Mouse (Mus musculus) macrophage (primary cell): ENCODE data around the gene Thbs2. TPM values are rescaled to one million over a fixed set of nuclear protein-coding genes. Genes with fewer than 3 reads are reported as not detected.
"Not testable (repeated sequence)": the region's sequence is repeated elsewhere in the genome, so short reads cannot be mapped to it uniquely, and the experiment has no call there.

Source experiments
- H3K27ac ChIP-seq: fragments of 350-480 bp; formaldehyde crosslinking; 2 replicates; pipeline ENCODE4 v1.9.0; 2021
- H3K36me3 ChIP-seq: fragments of 350-480 bp; formaldehyde crosslinking; 2 replicates; pipeline ENCODE4 v1.9.0; 2021; ENCODE audit errors: inconsistent target
- H3K4me3 ChIP-seq: fragments of 350-480 bp; formaldehyde crosslinking; 2 replicates; pipeline ENCODE4 v1.9.0; 2021; ENCODE audit errors: inconsistent target
- H3K79me2 ChIP-seq: fragments of 350-480 bp; formaldehyde crosslinking; 2 replicates; pipeline ENCODE4 v1.9.0; 2021; ENCODE audit errors: inconsistent target
- WGBS: methylation state at CpG from one replicate; pipeline ENCODE4 v1.1.7; 2026; ENCODE audit warnings: inconsistent platforms; ENCODE audit not compliant: missing documents; 5-methylcytosine and 5-hydroxymethylcytosine counted together
- polyA plus RNA-seq: library from polyadenylated mRNA; stranded (reverse); fragments of 250-400 nt; gene quantifications from 3 replicates; pipeline ENCODE4 v1.2.4, GENCODE M21; 2018; ENCODE audit warnings: inconsistent platforms

The Thbs2 gene
- polyA plus RNA-seq, 1 experiment from 2014 or later: not detected

DNA sequence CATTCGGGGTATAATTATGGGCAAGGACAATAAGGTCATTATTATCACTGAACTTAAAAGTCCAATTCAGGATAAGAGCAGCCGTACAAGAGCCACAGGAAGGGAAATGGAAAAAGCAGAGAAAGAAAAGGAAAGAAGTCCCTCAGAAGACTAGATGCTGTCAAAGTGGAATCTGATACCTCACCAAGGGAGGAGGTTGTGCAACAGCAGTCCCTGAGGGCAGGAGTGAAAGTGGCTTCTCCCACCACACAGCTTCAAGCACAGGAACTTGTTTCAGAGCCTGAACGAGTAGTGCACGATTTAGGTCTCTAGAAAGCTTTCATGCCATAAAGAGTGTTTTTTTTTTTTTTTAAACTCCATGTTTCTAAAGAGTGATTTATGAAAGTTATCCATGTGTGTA is 65.1 kb downstream of the Thbs2 start:
- no peak overlapping the region for H3K27ac ChIP-seq
- no peak overlapping the region for H3K4me3 ChIP-seq
- no peaks in the 10 kb centered on the region for H3K79me2 ChIP-seq
- 73% methylated on average over 4 of the region's 4 CpGs for WGBS
- H3K36me3 ChIP-seq: no peaks in the 10 kb centered on the region

DNA sequence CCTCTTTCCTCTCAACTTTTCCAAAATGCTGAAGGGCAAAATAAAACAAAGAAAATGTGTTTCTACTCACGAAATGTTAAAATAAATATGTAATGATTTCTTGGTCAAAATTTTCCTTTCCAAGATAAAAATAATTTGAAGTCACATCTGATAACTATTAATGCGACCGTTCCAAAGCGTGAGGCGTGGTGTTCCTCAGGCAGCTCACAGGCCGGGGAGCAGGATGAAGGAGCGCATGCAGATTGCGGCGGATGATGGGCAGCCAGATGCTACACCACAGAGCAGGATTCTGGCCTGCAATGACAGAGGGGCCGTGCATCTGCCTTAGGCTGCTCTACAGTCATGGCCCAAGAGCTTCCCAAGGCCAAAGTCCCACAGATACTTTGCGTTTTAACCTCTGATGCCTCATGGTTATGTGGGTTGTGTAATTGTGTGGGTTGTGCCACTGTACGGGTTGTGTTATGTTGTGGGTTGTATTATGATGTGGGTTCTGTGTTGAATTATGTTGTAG is 66.2 kb downstream of the Thbs2 start:
- Histone ChIP-seq H3K27ac (no peak overlapping the region), H3K36me3 (no peaks in the 10 kb centered on the region), H3K4me3 (no peak overlapping the region), H3K79me2 (no peaks in the 10 kb centered on the region)
- 96% methylated on average over 12 of the region's 12 CpGs for WGBS

DNA sequence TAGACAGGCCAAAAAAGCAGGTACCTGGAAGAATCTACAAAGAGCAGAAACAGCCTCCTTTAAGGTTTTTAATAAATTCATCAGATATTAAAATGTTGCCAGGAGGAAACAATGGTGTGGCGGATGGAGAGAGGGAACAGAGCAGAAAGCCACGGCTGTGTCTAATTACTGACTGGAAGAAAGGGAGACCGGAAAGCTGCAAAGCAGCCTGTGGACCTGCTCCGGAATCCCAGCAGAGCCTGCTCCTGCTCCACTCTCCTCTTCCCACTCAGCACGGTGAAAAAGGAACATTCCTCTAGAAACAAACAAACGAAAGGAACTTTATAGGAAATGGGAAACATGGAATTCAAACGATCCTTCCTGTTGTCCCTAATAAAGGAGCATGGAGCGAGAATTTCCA is 69.6 kb downstream of the Thbs2 start:
- Histone ChIP-seq H3K79me2 (no peaks in the 10 kb centered on the region), H3K4me3 (no peak overlapping the region), H3K36me3 (no peaks in the 10 kb centered on the region), H3K27ac (no peak overlapping the region)
- 60% methylated on average over 8 of the region's 8 CpGs for WGBS

DNA sequence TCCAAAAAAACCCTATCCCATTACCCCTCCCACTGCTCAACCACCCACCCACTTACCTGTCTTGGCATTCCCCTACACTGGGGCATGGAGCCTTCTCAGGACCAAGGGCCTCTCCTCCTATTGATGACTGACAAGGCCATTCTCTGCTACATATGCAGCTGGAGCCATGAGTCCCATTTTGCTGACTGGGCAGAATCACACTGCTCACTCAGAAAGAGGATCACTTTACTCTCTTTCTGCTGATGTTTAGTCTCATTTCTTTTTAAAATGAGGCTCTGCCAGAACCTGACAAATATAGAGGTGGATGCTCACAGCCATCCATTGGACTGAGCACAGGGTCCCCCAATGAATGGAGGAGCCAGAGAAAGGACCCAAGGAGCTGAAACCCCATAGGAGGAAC is 73.0 kb downstream of the Thbs2 start:
- not testable (repeated sequence) for H3K79me2 ChIP-seq, H3K27ac ChIP-seq, H3K4me3 ChIP-seq, H3K36me3 ChIP-seq

DNA sequence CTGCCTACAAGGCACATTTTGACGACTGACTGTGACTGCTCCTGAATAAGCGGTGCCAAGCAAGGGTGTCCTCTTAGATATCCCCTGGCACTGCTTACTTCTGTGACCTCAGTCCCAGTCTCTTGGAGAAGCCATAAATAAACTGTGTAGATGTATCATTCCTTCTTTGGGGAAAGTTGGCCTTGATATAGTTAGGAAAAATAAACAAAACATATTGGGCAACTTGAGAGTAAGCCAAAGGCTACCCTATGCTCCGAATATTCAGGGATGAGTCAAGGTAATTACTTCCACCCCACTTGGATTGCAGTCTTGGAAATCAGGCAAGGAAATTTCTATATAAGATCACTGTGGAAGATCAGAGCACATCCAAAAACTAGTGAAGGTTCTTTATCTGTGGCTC is 74.0 kb downstream of the Thbs2 start:
- Histone ChIP-seq H3K27ac (no peak overlapping the region), H3K36me3 (no peaks in the 10 kb centered on the region), H3K4me3 (no peak overlapping the region), H3K79me2 (no peaks in the 10 kb centered on the region)
- WGBS: 85% methylated on average over 3 of the region's 3 CpGs

DNA sequence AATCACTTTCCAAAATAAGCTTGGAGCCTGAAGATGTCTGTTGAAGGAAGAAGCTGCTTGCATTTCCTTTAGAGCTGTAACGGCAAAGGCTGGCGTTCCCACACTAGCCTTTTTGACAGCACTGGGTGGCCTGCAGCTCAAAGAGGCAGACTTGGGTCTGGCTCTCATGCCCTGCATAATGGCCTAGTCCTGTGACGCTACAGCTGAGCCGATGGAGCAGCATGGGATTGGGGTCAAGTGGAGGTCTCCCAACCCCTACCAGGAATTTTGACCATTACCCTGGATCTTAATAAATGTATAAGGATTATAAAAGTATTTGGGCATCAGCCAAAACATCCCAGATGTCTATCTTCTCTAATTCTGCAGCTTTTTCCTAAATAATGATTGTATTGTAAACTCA is 75.0 kb downstream of the Thbs2 start:
- no peaks in the 10 kb centered on the region for H3K36me3 ChIP-seq
- WGBS: 97% methylated on average over 4 of the region's 4 CpGs

More for the DNA sequence above, 75.0 kb downstream of the Thbs2 start:
- no peak overlapping the region for H3K4me3 ChIP-seq
- no peaks in the 10 kb centered on the region for H3K79me2 ChIP-seq
- H3K27ac ChIP-seq: no peak overlapping the region

Other genes starting within 250 kb of the Thbs2 start
- 0.95 to 3.2 TPM (median 1.8 TPM) in 3 replicates for gene Wdr27, start 248.9 kb upstream of the Thbs2 start, polyA plus RNA-seq
- 27.4 to 35.6 TPM (median 32.7 TPM) in 3 replicates for gene 1600012H06Rik, start 248.9 kb upstream of the Thbs2 start, polyA plus RNA-seq